Mouse (Mus musculus) heart, embryonic 11.5 days (tissue): ENCODE data around the gene Chac1. TPM values are rescaled to one million over a fixed set of nuclear protein-coding genes. Genes with fewer than 3 reads are reported as not detected.

Source experiments
- ATAC-seq: fragments of 200-750 bp; cut with Nextera tagmentation; replicated peaks from 2 replicates; pipeline ENCODE4 v1.8.0; 2017; ENCODE audit warnings: moderate library complexity; ENCODE audit not compliant: insufficient number of reproducible peaks, low FRiP score, low TSS enrichment
- H3K27ac ChIP-seq: fragments of 300-500 bp; sonication (generic); 2 replicates; pipeline ENCODE4 v1.5.1; 2014; ENCODE audit warnings: mild to moderate bottlenecking, low read depth, low read length
- H3K27me3 ChIP-seq: fragments of 300-500 bp; sonication (generic); 2 replicates; pipeline ENCODE4 v1.6.1; 2014; ENCODE audit warnings: mild to moderate bottlenecking, low read length, mixed read lengths; ENCODE audit not compliant: control insufficient read depth, insufficient read depth
- H3K36me3 ChIP-seq: fragments of 300-500 bp; sonication (generic); 2 replicates; pipeline ENCODE4 v1.6.1; 2014; ENCODE audit warnings: mild to moderate bottlenecking, low read length, moderate library complexity, mixed read lengths; ENCODE audit not compliant: control insufficient read depth, insufficient read depth
- H3K4me1 ChIP-seq: fragments of 300-500 bp; sonication (generic); 2 replicates; pipeline ENCODE4 v1.6.1; 2014; ENCODE audit warnings: low read length; ENCODE audit not compliant: control insufficient read depth, insufficient read depth
- H3K4me2 ChIP-seq: fragments of 300-500 bp; sonication (generic); 2 replicates; pipeline ENCODE4 v1.6.1; 2014; ENCODE audit warnings: mild to moderate bottlenecking, moderate library complexity
- H3K4me3 ChIP-seq: fragments of 300-500 bp; sonication (generic); 2 replicates; pipeline ENCODE4 v1.5.1; 2014; ENCODE audit warnings: low read depth, low read length
- H3K9ac ChIP-seq: fragments of 300-500 bp; sonication (generic); 2 replicates; pipeline ENCODE4 v1.6.1; 2014; ENCODE audit warnings: mild to moderate bottlenecking, low read depth, low read length, moderate library complexity
- H3K9me3 ChIP-seq: fragments of 300-500 bp; sonication (generic); replicated peaks from 2 replicates; pipeline ENCODE4 v1.6.1; 2016; ENCODE audit warnings: low read length; ENCODE audit not compliant: control insufficient read depth
- WGBS: fragments of 180-500 bp; shearing (Covaris S2); extraction: QIAGEN DNeasy Blood & Tissue Kit; methylation state at CpG from one replicate; pipeline ENCODE4 v1.1.7; 2014; ENCODE audit not compliant: insufficient replicate concordance; 5-methylcytosine and 5-hydroxymethylcytosine counted together
- polyA plus RNA-seq: library from polyadenylated mRNA; unstranded; fragments of >200 nt; fragmentation: Nextera tagmentation; extraction: Ambion mirVana; gene quantifications from 2 replicates; pipeline ENCODE4 v1.2.1, GENCODE M21; 2014

Chac1 gene
- polyA plus RNA-seq, 1 experiment from 2014 or later = 0.74 TPM

GRCm38 (mm10) chr2:119326161-119327101, 24.6 kb upstream of the Chac1 start:
- H3K4me1 ChIP-seq = peaks cover 33% of the 10 kb centered on the region
- 0 out of 2 replicates have a peak overlapping the region, but pooled peaks have one; percentile 15 for H3K27ac ChIP-seq
- H3K4me3 ChIP-seq = peak overlapping the region; percentile 64
- peak overlapping the region; percentile 74 for H3K9ac ChIP-seq
- no peaks in the 10 kb centered on the region for H3K9me3 ChIP-seq
- H3K27me3 ChIP-seq = peaks cover 91% of the 10 kb centered on the region
- H3K36me3 ChIP-seq = no peaks in the 10 kb centered on the region
- ATAC-seq = no peak
- WGBS = under 1% methylated on average over 59 of the region's 61 CpGs
- peak overlapping the region; percentile 96 for H3K4me2 ChIP-seq

- Histone ChIP-seq H3K4me3 (peak overlapping the region; percentile 64), H3K27me3 (peaks cover 91% of the 10 kb centered on the region), H3K4me2 (peak overlapping the region; percentile 96), H3K36me3 (no peaks in the 10 kb centered on the region), H3K4me1 (peaks cover 27% of the 10 kb centered on the region), H3K27ac (0 out of 2 replicates have a peak overlapping the region, but pooled peaks have one; percentile 29), H3K9me3 (no peaks in the 10 kb centered on the region), H3K9ac (peak overlapping the region; percentile 74; the same call in 1 of the 2 replicates)
- 1% methylated on average over 30 of the region's 30 CpGs for WGBS
- ATAC-seq = peak; percentile 43; the same call in 1 of the 2 replicates
Observed at GRCm38 (mm10) chr2:119327102-119327480, 23.9 kb upstream of the Chac1 start.

GRCm38 (mm10) chr2:119327942-119328526, 23.0 kb upstream of the Chac1 start:
- H3K27ac ChIP-seq = 0 out of 2 replicates have a peak overlapping the region, but pooled peaks have one; percentile 29
- peaks cover 85% of the 10 kb centered on the region for H3K27me3 ChIP-seq
- H3K36me3 ChIP-seq = no peaks in the 10 kb centered on the region
- WGBS = 20% methylated on average over 11 of the region's 11 CpGs
- peaks cover 18% of the 10 kb centered on the region for H3K4me1 ChIP-seq
- H3K4me2 ChIP-seq = peak overlapping the region; percentile 96
- H3K4me3 ChIP-seq = peak overlapping the region; percentile 64
- ATAC-seq = no peak
- 0 out of 2 replicates have a peak overlapping the region, but pooled peaks have one; percentile 12 for H3K9ac ChIP-seq
- H3K9me3 ChIP-seq = no peaks in the 10 kb centered on the region

GRCm38 (mm10) chr2:119328546-119328945, 22.5 kb upstream of the Chac1 start:
- H3K4me3 ChIP-seq = no peak overlapping the region; the same call in 1 of the 2 replicates
- H3K9me3 ChIP-seq = no peaks in the 10 kb centered on the region
- H3K36me3 ChIP-seq = no peaks in the 10 kb centered on the region
- no peak for ATAC-seq
- 42% methylated on average over 5 of the region's 5 CpGs for WGBS
- H3K4me2 ChIP-seq = peak overlapping the region; percentile 96
- peaks cover 81% of the 10 kb centered on the region for H3K27me3 ChIP-seq
- H3K27ac ChIP-seq = no peak overlapping the region
- no peak overlapping the region for H3K9ac ChIP-seq
- peaks cover 18% of the 10 kb centered on the region for H3K4me1 ChIP-seq

GRCm38 (mm10) chr2:119329123-119329817, 21.8 kb upstream of the Chac1 start:
- H3K27ac ChIP-seq = no peak overlapping the region
- H3K4me2 ChIP-seq = peak overlapping the region; percentile 96; the same call in 1 of the 2 replicates
- H3K9ac ChIP-seq = no peak overlapping the region
- H3K4me3 ChIP-seq = no peak overlapping the region
- 53% methylated on average over 3 of the region's 3 CpGs for WGBS
- H3K4me1 ChIP-seq = peaks cover 16% of the 10 kb centered on the region
- ATAC-seq = no peak
- no peaks in the 10 kb centered on the region for H3K36me3 ChIP-seq
- H3K9me3 ChIP-seq = no peaks in the 10 kb centered on the region
- H3K27me3 ChIP-seq = peaks cover 74% of the 10 kb centered on the region

GRCm38 (mm10) chr2:119330795-119331194, 20.2 kb upstream of the Chac1 start:
- peaks cover 6% of the 10 kb centered on the region; the same call in 1 of the 2 replicates for H3K4me1 ChIP-seq
- H3K4me3 ChIP-seq = no peak overlapping the region
- no peaks in the 10 kb centered on the region for H3K9me3 ChIP-seq
- H3K27ac ChIP-seq = no peak overlapping the region
- H3K9ac ChIP-seq = no peak overlapping the region
- H3K36me3 ChIP-seq = no peaks in the 10 kb centered on the region
- WGBS = 83% methylated on average over 8 of the region's 8 CpGs
- H3K27me3 ChIP-seq = peaks cover 62% of the 10 kb centered on the region
- no peak overlapping the region for H3K4me2 ChIP-seq
- ATAC-seq = no peak

- H3K27me3 ChIP-seq = peaks cover 50% of the 10 kb centered on the region
- H3K4me3 ChIP-seq = no peak overlapping the region
- no peak for ATAC-seq
- no peak overlapping the region for H3K27ac ChIP-seq
- H3K9ac ChIP-seq = no peak overlapping the region
- H3K36me3 ChIP-seq = no peaks in the 10 kb centered on the region
- 64% methylated on average over 24 of the region's 24 CpGs for WGBS
- no peak overlapping the region for H3K4me2 ChIP-seq
- H3K4me1 ChIP-seq = peaks cover 4% of the 10 kb centered on the region
- no peaks in the 10 kb centered on the region for H3K9me3 ChIP-seq
Observed at GRCm38 (mm10) chr2:119332177-119332661, 18.8 kb upstream of the Chac1 start.

- 54% methylated on average over 1 of the region's 1 CpGs for WGBS
- ATAC-seq = no peak
- Histone ChIP-seq H3K36me3 (no peaks in the 10 kb centered on the region), H3K4me2 (peak overlapping the region; percentile 3; the same call in 1 of the 2 replicates), H3K4me3 (no peak overlapping the region), H3K9me3 (no peaks in the 10 kb centered on the region), H3K9ac (no peak overlapping the region), H3K27ac (no peak overlapping the region), H3K27me3 (peaks cover 32% of the 10 kb centered on the region), H3K4me1 (peaks cover 6% of the 10 kb centered on the region)
Observed at GRCm38 (mm10) chr2:119334135-119334534, 16.9 kb upstream of the Chac1 start.
